Mouse (Mus musculus): ENCODE measurements at regions not wholly inside any gene's neighbourhood (a gene's known extent, or its start where the extent isn't known, plus 50 kb on each side); places are given as distances from the start of the nearest gene placed in this dataset.

DNA sequence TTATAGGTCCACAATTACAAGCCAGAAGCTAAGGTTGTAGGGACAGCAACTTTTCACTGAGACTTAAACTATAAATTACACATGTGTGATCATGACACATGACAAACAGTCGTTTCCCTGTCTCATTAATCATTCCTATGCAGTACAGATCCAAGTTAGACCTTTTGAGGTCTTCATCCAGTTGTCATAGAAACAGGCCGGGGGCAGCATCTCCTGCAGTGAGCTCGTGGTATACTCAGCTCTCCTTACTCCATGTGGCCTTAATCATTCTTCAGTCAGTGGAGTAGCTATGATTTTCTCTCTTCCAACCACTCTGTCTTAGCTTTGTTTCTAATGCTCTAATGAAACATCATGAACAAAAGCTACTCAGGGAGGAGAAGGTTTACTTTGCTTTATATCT, 178.1 kb downstream of the Ipo8 start:
- TF ChIP-seq POLR2A (IDR thresholded peaks at IDR 0.05; ENCODE audit: extremely low read depth, insufficient read depth, low read length) (no peak), CTCF (IDR thresholded peaks at IDR 0.05; ENCODE audit: extremely low read depth, insufficient read depth, low read length) (no peak)

Data from cortical plate, adult 2 months (tissue).